In the genomic region with DNA sequence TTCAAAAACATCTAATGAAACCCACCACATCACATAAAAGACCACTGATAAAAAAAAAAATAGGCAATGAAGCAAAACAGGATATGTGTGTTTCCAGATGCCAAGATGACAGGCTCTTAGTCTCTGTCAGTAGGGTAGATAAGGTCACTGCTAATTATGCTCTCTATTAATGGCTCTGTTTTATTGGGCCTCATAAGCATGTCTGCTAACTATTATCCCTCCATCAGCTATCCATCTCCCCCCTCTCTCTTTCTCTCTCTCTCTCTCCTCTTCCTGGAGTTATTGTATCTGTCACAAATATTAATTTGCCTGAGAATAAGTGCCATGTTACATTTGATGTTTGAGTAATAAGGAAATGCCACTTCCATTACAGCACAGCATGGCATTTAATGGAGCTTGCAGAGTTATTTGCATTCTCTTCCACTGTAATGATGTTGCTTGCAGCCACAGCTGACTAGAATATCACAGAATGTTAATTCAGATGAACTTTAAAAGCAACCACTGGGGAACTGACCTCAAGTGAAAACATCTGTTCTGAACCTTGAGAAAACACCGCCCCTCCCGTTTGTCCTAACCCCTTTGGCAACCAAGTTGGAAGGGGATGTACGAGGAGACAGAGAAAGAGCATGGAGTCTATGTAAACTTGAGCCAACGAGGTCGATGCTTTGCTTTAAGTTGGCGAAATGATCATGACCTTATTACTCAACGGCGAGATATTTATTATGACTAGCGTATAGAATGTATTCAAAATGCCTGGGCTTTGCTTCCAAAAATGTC, we compare ENCODE assay signal across 12 mouse cellular contexts.
A peak's percentile ranks its signal among the peaks of the same experiment; 100 is the strongest.
DNase-seq lines count a peak whose midpoint lies in the region; ATAC-seq and TF ChIP-seq lines count a peak whose summit lies in the region.
"Had no signal": no experiment of that assay in that cellular context is flagged by ENCODE, and none has a peak within 500 bp of the region (broad histone marks: within the 10 kb centered on the region; RNA-seq: fewer than 3 reads in every experiment).

No protein-coding gene starts in this region.

- H3K27ac ChIP-seq in lung, embryonic 15.5 days = no peak overlapping the region
- H3K27ac ChIP-seq in hindbrain, postnatal 0 days = no peak overlapping the region
- H3K27ac ChIP-seq: forebrain, embryonic 13.5 days had no signal

- H3K27me3 ChIP-seq in lung, embryonic 15.5 days = no peaks in the 10 kb centered on the region
- no peaks in the 10 kb centered on the region for H3K27me3 ChIP-seq in hindbrain, postnatal 0 days (ENCODE audit: insufficient read depth, low read length)
- H3K27me3 ChIP-seq: forebrain, embryonic 13.5 days had no signal

- TF ChIP-seq CTCF in hindbrain, postnatal 0 days (IDR thresholded peaks at IDR 0.05; ENCODE audit: low read depth) = no peak

- intact Hi-C loops in heart, postnatal 25 days (cut with DNase I) = no loop called here

- no peak overlapping the region for H3K9ac ChIP-seq in lung, embryonic 15.5 days
- no peak overlapping the region for H3K9ac ChIP-seq in hindbrain, postnatal 0 days (replicated peaks; ENCODE audit: low read length)
- H3K9ac ChIP-seq: forebrain, embryonic 13.5 days had no signal

- H3K36me3 ChIP-seq in lung, embryonic 15.5 days = no peaks in the 10 kb centered on the region
- no peaks in the 10 kb centered on the region for H3K36me3 ChIP-seq in hindbrain, postnatal 0 days (ENCODE audit: insufficient read depth, low read length)

- DNase-seq in heart, adult 8-10 months (ENCODE audit: low spot score) = peak; percentile 39
- no peak for DNase-seq in heart, postnatal 25 days (ENCODE audit: low spot score)
- DNase-seq in lung, postnatal 10 days = no peak
- peak; percentile 58 for DNase-seq in embryo, embryonic 10.5 days (ENCODE audit: low spot score)
- DNase-seq in hindbrain, postnatal 0 days (ENCODE audit: low spot score) = peak; percentile 17
- DNase-seq in ovary, postnatal 14 days (ENCODE audit: low spot score) = no peak
- no peak for DNase-seq in cerebellum, adult 9-10 months
- DNase-seq: adrenal gland, adult 2 months; liver; thymus, postnatal 25 days had no signal

- no peaks in the 10 kb centered on the region for H3K4me1 ChIP-seq in lung, embryonic 15.5 days
- 0 out of 2 replicates have a peak, but pooled peaks cover 5% of the 10 kb centered on the region for H3K4me1 ChIP-seq in hindbrain, postnatal 0 days (ENCODE audit: insufficient read depth, low read length)
- H3K4me1 ChIP-seq: forebrain, embryonic 13.5 days had no signal

- ATAC-seq in lung, embryonic 15.5 days (ENCODE audit: borderline replicate concordance, extremely low read depth, low FRiP score, low TSS enrichment) = peak; percentile 46; the same call in 1 of the 2 replicates
- ATAC-seq in hindbrain, postnatal 0 days = no peak
- ATAC-seq: forebrain, embryonic 13.5 days had no signal

- H3K9me3 ChIP-seq in lung, embryonic 15.5 days = no peaks in the 10 kb centered on the region
- no peaks in the 10 kb centered on the region for H3K9me3 ChIP-seq in hindbrain, postnatal 0 days (ENCODE audit: low read length)
- H3K9me3 ChIP-seq: forebrain, embryonic 13.5 days had no signal

- no peak overlapping the region for H3K4me3 ChIP-seq in lung, embryonic 15.5 days
- H3K4me3 ChIP-seq in hindbrain, postnatal 0 days (ENCODE audit: low read length) = no peak overlapping the region
- H3K4me3 ChIP-seq: forebrain, embryonic 13.5 days had no signal

- H3K4me2 ChIP-seq in lung, embryonic 15.5 days = no peak overlapping the region
- H3K4me2 ChIP-seq in hindbrain, postnatal 0 days (ENCODE audit: low read depth, low read length) = no peak overlapping the region
- H3K4me2 ChIP-seq: forebrain, embryonic 13.5 days had no signal

- WGBS in lung, embryonic 15.5 days = 43% methylated on average over 9 of the region's 9 CpGs
- 61% methylated on average over 9 of the region's 9 CpGs for WGBS in hindbrain, postnatal 0 days

Comparison
In these comparisons a context has a peak if more than half of its experiments do, and no peak if none do; other contexts are left out.
1. DNase-seq: peak in heart, adult 8-10 months (single experiment), embryo, embryonic 10.5 days (single experiment) and hindbrain, postnatal 0 days (single experiment); none in heart, postnatal 25 days (single experiment), lung, postnatal 10 days (single experiment), ovary, postnatal 14 days (single experiment) and cerebellum, adult 9-10 months (single experiment).